Mouse (Mus musculus) midbrain, embryonic 11.5 days (tissue): ENCODE data around the gene Rbmxl1. TPM values are rescaled to one million over a fixed set of nuclear protein-coding genes. Genes with fewer than 3 reads are reported as not detected.

Experiments used
- ATAC-seq: fragments of 200-750 bp; cut with Nextera tagmentation; 2 replicates; pipeline ENCODE4 v1.8.0; 2017; ENCODE audit warnings: moderate TSS enrichment, moderate library complexity; ENCODE audit not compliant: low FRiP score
- DNase-seq: peaks from one replicate; pipeline ENCODE4 v3.0.0; 2015; ENCODE audit warnings: low spot score; ENCODE audit errors: missing footprints
- H3K27ac ChIP-seq: fragments of 300-500 bp; sonication (generic); 2 replicates; pipeline ENCODE4 v1.5.1; 2014; ENCODE audit warnings: low read depth, low read length
- H3K27me3 ChIP-seq: fragments of 300-500 bp; sonication (generic); 2 replicates; pipeline ENCODE4 v1.6.1; 2014; ENCODE audit warnings: mild to moderate bottlenecking, low read length, moderate library complexity, mixed read lengths; ENCODE audit not compliant: control insufficient read depth, insufficient read depth
- H3K36me3 ChIP-seq: fragments of 300-500 bp; sonication (generic); 2 replicates; pipeline ENCODE4 v1.6.1; 2014; ENCODE audit warnings: mild to moderate bottlenecking, low read length, moderate library complexity, mixed read lengths; ENCODE audit not compliant: control insufficient read depth, insufficient read depth
- H3K4me1 ChIP-seq: fragments of 300-500 bp; sonication (generic); 2 replicates; pipeline ENCODE4 v1.6.1; 2014; ENCODE audit warnings: low read length; ENCODE audit not compliant: control insufficient read depth, insufficient read depth
- H3K4me2 ChIP-seq: fragments of 300-500 bp; sonication (generic); 2 replicates; pipeline ENCODE4 v1.6.1; 2014; ENCODE audit warnings: mild to moderate bottlenecking, moderate library complexity
- H3K4me3 ChIP-seq: fragments of 300-500 bp; sonication (generic); 2 replicates; pipeline ENCODE4 v1.5.1; 2014; ENCODE audit warnings: low read depth, low read length
- H3K9ac ChIP-seq: fragments of 300-500 bp; sonication (generic); 2 replicates; pipeline ENCODE4 v1.6.1; 2014; ENCODE audit warnings: low read length
- H3K9me3 ChIP-seq: fragments of 300-500 bp; sonication (generic); 2 replicates; pipeline ENCODE4 v1.6.1; 2016; ENCODE audit warnings: low read length; ENCODE audit not compliant: control insufficient read depth
- WGBS: fragments of 180-500 bp; shearing (Covaris S2); extraction: QIAGEN DNeasy Blood & Tissue Kit; methylation state at CpG from one replicate; pipeline ENCODE4 v1.1.7; 2014; 5-methylcytosine and 5-hydroxymethylcytosine counted together
- polyA plus RNA-seq: library from polyadenylated mRNA; unstranded; fragments of >200 nt; fragmentation: Nextera tagmentation; extraction: Ambion mirVana; gene quantifications from 2 replicates; pipeline ENCODE4 v1.2.1, GENCODE M21; 2014

Rbmxl1 gene
- polyA plus RNA-seq, 1 experiment from 2014 or later: 412 TPM

DNA sequence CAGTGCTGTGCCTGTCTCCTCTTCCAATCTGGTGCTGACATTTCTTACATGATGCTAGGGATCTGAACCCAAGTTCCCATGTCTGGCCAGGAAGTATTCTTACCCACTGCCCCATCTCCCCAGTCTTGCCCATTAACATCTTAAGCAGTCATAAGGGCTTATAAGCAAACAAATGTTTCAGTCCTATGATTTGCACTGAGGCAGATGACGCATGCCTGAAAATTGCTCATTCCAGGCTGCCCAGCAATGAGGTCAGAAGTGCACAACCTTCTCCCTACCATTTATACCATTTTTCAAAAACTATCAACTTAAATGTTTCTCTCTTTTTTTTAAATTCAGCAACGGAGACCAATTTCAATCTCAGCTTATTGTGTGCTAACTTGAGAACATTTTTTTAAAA lies 44.8 kb downstream of the Rbmxl1 start:
- Histone ChIP-seq H3K9me3 (no peaks in the 10 kb centered on the region), H3K4me3 (no peak overlapping the region), H3K27me3 (no peaks in the 10 kb centered on the region), H3K4me1 (no peaks in the 10 kb centered on the region), H3K36me3 (no peaks in the 10 kb centered on the region), H3K4me2 (no peak overlapping the region), H3K9ac (no peak overlapping the region), H3K27ac (no peak overlapping the region)
- ATAC-seq: no peak
- DNase-seq: no peak
- WGBS: 85% methylated on average over 2 of the region's 2 CpGs

- no peak overlapping the region for H3K4me3 ChIP-seq
- WGBS: 80% methylated on average over 3 of the region's 3 CpGs
- no peaks in the 10 kb centered on the region for H3K4me1 ChIP-seq
- no peaks in the 10 kb centered on the region for H3K9me3 ChIP-seq
- H3K9ac ChIP-seq: no peak overlapping the region
- H3K27me3 ChIP-seq: no peaks in the 10 kb centered on the region
- DNase-seq (no peak), ATAC-seq (no peak)
- H3K4me2 ChIP-seq: no peak overlapping the region
- H3K36me3 ChIP-seq: no peaks in the 10 kb centered on the region
- H3K27ac ChIP-seq: no peak overlapping the region
Observed at GRCm38 (mm10) chr8:78456441-78456840, 52.3 kb downstream of the Rbmxl1 start.

Other genes with a start within 250 kb of the Rbmxl1 start
- 0.41 and 0.68 TPM in 2 replicates for gene Pou4f2, start 72.3 kb downstream of the Rbmxl1 start, polyA plus RNA-seq
- gene Slc10a7, start 448 bp upstream of the Rbmxl1 start, polyA plus RNA-seq: 7.3 and 8.3 TPM in 2 replicates